Mouse (Mus musculus) left cerebral cortex, postnatal 14 days (tissue): ENCODE data around the gene Grifin. TPM values are rescaled to one million over a fixed set of nuclear protein-coding genes. Genes with fewer than 3 reads are reported as not detected.

ENCODE experiments used
- DNase-seq, 2 experiments: peaks; one replicate each; pipeline ENCODE4 v3.0.0; 2021 to 2022; ENCODE audit warnings: low spot score in 2 of 2, mixed read lengths in 1 of 2
- intact Hi-C: fragments of 180-260 bp; cut with DNase I; formaldehyde crosslinking; loops from one replicate; pipeline ENCODE4 v1.15.1; 2025
- total RNA-seq, 2 experiments: library from RNA; stranded (reverse); gene quantifications; 2 replicates each; pipeline ENCODE4 v1.2.3; 2021

Gene Grifin
- total RNA-seq, 2 experiments from 2014 or later = not detected

DNA sequence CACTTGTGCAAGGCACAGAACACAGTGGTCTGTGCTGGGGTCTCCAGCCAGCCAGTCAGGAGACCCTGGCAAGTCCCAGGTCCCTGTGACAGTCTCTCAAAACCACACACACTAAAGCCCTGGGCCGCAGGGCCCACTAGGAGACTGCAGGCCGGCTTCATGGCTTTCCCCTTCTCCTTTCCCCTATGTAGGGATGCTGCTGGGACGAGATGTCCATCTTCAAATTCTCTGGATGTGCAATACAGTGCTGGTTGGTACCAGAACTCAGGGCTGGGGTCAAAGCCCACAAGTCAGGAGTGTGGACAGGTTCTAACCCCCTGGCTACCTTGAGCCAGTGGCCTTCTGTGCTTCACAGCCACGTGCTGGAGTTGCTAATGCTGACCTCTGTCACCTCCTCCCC, 1.4 kb upstream of the Grifin start:
- intact Hi-C loops = loop anchor here (5.0 kb wide), 1 partner anchor 41 kb away; the partner anchor contains the start of gene Lfng
- DNase-seq = no peak

DNA sequence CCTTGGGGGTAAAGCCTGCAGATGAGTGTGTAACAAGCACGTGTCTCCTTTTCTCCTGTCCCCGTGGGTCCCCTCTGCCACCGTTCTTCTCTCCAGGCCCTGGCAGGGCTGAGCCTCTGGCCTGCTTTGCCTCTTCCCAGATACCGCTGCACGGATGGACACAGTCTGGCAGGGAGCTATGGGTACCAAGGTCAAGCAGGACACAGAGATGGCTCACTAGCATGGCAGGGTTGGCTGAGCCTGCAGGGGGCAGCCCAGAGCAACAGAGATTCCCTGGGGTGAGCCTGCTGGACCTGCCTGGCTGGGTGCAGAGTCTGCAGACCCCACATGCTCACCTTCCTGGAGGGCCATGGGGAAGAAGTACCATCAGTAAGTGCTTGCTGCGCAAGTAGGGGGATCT, 985 bp upstream of the Grifin start:
- DNase-seq = peak; percentile 54 to 55
- intact Hi-C loops = loop anchor here (5.0 kb wide), 1 partner anchor 41 kb away; the partner anchor contains the start of gene Lfng

DNA sequence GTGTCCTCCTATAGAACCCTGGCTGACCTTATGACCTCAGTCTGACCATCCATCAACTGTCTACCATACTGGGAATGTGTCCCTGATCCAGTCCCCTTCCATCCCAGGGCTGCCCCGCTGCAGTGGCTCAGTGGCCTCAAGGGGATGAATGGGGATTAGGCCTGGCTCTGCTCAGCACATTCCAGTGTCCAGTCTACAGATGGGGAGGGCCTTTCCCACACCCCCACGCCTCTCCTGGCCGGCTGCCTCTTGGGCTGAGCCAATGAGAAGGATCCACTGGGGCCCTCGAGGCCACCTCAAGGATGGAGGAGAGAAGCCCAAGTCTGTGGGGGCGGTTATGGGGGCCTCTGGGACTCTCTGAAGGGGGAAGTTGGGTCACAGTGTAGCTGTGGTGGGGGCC, 580 bp upstream of the Grifin start:
- peak in 1 of 2 experiments; percentile 41 for DNase-seq
- intact Hi-C loops = loop anchor here (5.0 kb wide), 1 partner anchor 42 kb away; the partner anchor contains the start of gene Lfng

DNA sequence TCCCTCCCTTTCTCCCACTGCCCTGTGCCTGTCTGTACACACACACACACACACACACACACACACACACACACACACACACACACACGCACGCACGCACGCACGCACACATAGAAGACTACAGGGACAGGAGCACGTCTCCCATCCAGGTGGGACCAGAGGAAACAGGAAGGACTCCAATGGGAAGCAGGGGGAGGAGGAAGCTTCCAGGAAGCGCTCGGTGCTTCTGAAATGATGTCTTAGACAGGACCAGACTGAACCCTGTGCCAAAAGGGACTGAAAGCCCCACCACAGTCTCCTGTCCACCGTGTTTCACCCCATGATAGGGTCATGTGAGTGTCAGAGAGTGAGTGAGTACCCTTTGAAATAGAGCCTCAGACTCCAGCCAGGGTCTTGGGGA, 2.3 kb downstream of the Grifin start:
- no peak for DNase-seq
- intact Hi-C loops = no loop called here

DNA sequence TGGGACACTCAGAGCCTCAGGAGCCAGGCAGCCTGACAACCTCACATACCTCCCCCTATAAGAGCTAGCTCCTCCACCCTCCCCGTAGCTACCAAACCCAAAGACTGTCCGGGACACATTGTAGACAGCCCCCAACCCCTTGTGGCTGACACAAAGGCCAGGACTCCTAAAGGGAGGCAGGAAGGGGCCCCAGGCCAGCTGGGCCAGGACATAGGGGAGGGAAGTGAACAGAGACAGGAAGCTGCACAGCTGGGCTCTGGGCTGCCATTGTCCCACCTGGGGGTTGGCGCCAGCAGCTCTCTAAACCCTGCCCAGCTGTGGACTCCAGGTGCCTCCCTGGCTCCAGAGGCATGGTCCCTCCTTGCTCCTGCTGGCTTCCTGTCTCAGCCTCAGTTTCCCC, 8.0 kb downstream of the Grifin start:
- intact Hi-C loops = no loop called here
- no peak for DNase-seq

DNA sequence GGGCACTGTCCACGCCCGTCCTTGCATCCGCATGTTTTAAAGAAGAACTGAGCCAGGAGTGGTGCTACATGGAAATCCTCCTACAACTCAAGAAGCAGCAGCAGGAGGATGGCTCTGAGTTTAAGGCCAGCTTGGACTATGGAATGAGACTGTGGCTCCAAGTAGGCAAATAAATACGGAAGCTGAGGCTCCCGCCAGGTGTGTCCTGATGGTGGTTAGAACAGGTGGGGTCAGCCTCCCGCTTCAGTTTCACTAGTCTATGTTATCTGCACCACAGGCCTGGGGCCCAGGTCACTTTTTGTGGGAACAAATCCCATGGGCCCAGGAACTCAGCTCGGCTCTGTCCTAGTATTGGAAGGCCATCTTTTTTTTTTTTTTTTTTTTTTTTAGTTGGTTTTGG, 11.2 kb downstream of the Grifin start:
- no peak for DNase-seq
- intact Hi-C loops = no loop called here

DNA sequence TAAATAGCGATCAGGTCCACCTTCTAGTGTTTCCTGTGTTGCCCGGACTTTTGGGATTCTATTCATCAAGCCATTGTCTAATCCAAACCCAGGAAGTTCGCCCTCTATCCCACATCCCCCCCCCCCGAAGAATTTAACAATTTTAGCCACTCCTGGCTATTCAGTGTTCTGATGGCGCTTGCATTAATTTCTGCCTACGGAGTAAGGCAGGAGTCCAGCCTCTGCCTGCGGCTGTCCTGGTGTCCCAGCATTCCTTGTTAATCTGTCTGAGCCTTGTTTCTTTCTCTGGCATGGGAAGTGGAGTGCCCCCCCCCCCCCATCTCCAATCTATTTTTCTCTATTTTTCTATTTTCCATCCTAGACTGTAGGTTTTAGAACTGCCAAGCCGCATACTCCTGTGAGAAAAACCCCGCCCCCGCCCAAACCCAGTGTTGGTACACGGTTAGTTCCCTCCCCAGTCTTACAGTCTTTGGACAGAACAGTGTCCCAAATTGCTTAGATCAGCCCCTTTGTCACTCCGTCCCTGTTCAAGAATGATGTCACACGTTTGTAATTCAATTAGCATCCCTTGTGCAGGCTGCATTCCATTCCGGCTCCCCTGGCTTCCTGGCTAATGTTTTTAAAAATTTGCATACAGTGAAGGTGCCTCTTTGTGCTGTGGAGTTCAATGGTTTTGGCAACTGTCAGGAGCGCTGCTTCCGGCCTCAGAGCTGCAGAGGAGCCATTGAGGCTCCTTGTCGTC, 15.4 kb downstream of the Grifin start:
- intact Hi-C loops = no loop called here

DNA sequence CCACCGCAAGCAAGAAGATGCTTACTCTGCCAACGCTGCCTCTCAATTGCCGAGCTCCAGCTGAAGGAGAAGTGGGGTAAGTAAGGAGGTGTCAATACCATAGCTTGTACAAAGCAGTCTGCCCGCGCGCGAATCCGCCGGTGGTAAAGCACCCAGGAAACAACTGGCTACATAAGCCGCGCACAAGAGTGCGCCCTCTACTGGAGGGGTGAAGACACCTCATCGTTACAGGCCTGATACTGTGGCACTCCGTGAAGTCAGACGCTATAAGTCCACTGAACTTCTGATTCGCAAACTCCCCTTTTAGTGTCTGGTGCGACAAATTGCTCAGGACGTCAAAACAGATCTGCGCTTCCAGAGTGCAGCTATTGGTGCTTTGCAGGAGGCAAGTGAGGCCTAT, 18.5 kb downstream of the Grifin start:
- intact Hi-C loops = no loop called here
- DNase-seq = no peak

More for the DNA sequence above, 15.4 kb downstream of the Grifin start:
- peak; percentile 45 to 75 for DNase-seq

DNA sequence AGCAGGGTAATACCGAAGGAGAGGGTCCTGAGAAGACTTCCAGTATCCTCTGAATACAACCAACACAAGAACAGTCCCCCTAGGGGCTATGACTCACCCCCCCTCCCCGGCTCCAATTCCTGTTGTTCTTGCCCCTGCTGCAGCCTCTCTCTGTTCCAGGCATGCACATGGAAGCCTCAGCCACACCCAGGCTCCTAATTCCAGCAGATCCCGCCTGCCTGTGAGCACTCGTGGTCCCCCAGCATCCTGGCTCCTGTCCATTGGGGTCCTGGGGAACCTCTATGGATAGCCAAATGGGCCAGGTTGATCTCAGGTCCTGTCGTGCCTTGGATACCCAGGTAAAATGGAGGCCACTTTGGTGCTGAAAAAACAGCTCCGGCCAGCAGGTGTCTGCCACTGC, 19.2 kb downstream of the Grifin start:
- DNase-seq = no peak
- intact Hi-C loops = no loop called here

DNA sequence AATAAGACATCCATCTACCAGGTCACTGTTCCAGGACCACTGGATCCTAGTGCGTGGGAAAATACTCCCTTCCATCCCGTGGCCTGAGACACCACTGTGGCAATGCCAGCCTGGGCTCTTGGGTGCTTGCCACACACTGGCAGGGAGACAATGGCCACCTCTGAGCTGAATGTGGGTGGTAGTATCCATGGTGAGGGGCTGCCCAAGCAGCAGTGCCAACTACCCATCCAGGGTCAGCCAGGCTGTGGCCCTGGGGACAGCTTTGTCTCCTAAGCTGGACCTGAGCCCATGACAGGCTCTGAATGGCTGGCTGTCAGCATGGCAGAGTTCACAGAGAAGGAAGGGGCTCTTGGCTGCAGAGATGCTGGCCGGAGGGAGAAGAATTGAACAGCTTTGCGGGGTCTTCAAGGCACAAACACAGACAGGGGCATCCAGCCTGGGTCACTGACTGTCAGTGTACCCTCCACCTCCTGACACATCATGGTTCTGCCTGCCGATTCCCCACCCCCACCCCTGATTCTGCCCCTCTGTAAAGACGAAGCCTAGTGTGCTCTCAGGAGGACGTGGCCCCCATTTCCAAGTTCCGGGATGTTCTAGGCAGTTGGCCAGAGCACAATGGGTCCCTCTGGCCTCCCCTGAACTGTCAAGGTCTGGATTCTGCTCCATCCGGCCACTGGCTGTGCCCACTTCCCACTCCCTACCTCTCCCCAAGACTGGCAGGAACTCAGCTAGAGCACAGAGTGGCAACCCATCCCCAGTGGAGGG, 21.9 kb downstream of the Grifin start:
- peak; percentile 73 to 76 for DNase-seq
- intact Hi-C loops = loop anchor here (5.0 kb wide), 1 partner anchor 204 kb away; no protein-coding TSS in a partner anchor

DNA sequence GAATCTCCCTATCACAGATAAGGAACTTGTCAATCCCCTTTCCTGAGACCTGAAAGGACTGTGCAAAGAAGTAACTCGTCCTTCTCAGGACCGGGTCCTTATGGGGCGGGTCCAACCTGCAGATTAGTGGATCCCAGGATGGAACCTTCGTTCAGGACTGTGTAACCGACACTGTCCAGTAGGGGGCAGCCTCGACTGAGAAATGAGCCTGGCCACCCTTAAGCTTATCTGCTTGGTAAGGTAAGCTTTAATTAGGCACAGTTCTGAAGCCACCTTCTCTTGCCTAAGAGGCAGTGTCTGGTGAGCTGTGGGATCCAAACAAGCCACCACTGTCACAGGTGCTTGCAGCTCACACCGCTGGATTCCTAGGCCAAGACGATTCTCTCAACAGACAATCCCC, 24.8 kb downstream of the Grifin start:
- intact Hi-C loops = loop anchor here (1.0 to 5.0 kb wide), 2 partner anchors 79 to 207 kb away; no protein-coding TSS in a partner anchor
- peak; percentile 76 to 85 for DNase-seq

DNA sequence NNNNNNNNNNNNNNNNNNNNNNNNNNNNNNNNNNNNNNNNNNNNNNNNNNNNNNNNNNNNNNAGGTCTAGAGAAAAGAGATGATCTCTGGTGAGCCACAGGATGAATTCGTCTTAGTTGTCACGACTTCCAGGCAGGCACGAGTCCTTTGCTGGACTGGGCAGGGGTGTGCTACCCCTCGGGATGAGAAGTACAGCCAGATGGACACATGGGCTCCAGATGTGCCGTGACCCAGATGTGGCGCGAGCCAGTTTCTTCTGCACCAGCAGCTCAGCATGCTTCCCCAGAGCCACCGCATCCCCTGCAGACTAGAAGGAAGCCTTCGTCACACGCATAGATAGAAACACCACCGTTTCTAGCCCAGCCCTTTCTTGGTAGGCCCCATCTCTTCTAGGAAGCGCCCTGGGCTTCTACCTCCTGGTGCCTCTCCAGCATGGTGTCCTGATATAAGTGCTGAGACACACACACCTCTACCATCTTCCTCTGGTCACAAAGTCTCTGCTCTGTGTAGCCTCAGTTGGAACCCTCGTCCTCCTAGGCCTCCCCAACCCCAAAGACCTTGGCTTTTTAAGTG, 26.7 kb downstream of the Grifin start:
- intact Hi-C loops = loop anchor here (5.0 kb wide), 1 partner anchor 101 kb away; no protein-coding TSS in a partner anchor
- no peak for DNase-seq

DNA sequence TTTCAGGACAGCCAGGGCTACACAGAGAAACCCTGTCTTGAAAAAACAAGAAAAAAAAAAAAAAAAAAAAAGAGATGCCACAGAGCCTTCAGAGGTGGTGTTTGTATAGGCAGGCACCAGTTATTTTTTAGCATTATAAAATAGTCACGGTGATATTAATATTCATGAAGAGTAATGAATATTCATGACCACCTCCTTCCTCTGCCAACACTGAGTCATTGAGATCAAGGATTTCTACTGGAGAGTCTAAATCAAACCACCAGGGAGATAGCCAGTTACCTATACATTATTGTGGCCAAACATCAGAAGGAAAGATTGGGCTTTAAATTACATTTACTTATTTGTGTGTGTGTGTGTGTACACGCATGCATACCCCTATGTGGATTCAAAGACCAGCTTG, 38.1 kb downstream of the Grifin start:
- intact Hi-C loops = loop anchor here (10.0 kb wide), 1 partner anchor 192 kb away; the partner anchor contains the start of gene Mrm2
- DNase-seq = no peak

DNA sequence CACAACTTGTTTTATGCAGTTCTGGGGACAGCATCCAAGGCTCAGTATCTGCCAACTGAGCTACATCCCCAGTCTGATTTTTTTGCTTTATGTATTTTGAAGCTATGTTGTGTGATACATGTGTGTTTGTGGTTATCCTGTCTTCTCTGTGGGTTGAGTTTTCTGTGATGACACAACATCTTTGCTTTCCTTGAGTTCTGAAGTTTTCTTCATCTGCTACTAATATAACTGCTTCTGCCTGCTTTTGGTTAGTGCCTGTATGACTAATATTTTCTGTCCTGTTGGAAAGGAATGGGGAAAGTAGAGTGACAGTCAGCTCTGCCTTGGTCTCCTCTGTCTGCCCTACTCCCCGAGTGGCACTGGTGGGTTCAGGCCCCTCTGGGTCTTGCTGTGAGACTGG, 43.7 kb downstream of the Grifin start:
- no peak for DNase-seq
- intact Hi-C loops = loop anchor here (10.0 kb wide), 1 partner anchor 186 kb away; the partner anchor contains the start of gene Mrm2

DNA sequence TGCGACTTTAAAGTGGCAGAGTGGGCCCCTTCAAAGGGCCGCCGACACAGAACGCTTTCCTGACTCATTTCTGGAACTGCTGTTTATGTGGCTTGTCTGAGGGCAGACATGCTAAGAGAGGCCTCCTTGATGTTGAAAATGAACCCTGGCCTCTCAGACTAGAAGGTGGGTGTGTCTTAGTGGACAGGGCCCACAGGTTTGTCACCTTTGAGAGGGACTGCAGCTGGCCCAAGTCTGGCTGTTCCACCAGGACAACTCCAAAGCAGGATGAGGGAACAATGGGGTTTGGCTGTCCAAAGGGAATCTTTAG, 47.0 kb downstream of the Grifin start:
- intact Hi-C loops = no loop called here
- no peak for DNase-seq

DNA sequence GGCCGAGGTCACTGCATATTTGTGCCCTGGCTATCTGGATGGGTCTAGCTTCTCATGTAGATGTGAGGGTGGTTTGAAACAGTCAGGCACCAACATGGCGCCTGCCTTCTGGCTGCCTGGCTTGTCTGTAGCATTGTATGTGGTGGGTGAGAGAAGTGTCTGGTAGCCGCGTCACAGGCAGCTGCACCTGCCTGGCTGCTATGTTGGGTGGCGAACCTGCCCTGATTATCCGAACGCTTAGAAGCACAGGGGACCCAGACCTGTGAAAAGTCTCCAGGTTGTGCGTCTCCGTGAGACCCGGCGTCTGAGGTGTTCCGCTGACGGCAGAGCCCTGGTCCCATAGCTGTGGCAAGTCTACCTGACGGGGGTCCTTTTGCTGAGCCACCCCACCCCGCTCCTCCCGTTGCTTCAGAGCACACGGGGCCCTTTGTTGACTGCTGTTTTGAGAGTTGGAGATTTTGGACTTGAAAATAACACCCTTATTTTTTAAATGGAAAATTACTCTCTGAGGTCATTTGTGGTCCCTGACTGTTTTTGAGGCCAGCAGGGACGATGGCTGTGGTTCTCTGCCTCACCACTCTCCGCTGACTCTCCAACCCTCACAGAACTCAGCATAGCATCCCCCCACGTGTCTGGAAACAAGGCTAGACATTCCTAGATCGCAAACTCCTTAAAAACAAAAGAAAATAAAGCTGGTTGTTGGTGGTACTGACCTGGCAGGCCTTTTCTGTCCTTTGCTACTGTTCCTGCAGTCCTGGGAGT, 47.5 kb downstream of the Grifin start:
- intact Hi-C loops = no loop called here
- no peak for DNase-seq

DNA sequence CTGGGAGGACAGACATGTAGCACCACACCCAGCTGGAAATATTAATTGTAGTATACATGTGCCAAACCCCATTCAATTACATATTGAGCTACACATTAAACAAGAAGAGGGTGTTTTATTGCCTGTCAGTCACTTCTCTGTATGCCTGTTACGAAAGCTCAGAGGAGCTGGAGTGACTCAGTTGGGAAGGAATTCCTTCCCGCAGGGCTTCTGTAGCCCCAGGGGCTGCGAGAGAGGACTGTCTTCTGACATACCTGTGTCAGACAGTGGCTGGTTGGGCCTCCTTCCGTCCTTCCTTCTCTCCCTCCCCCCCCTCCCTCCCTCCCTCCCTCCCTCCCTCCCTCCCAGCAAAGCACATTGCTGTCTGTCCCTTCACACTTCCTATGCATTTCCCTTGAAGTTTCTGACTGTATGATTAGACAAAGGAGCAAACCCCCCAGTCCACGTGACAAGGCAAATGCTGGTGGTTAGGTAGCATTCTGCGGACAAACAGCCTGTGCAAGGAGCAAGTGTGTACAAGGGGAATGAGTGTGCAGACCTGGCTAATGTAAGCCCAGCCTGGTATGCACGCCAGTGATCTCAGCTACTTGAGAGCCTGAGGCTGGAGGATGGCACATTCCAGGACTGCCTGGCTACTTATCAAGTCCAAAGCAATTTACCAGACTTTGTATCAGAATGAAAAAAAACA, 49.9 kb downstream of the Grifin start:
- intact Hi-C loops = no loop called here
- DNase-seq = no peak

DNA sequence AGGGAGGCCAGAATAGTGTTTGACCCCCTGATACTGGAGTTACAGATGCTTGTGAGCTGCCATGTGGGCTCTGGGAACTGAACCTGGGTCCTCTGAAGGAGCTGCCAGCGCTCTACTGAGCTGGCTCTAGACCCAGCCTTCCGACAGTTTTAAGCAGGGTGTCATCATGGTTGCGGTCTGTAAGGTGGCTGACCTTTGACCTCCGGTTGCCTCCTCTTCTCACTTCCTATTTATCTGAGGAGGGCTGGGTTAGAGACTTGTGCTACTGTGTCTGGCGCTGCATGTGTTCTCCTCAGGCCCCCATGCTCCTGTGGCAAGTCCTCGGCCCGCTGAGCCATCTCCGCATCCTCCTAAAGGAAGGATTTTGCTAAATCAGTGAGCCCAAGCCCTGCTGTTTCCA, 51.0 kb downstream of the Grifin start:
- intact Hi-C loops = no loop called here
- no peak for DNase-seq
